21 mouse cellular contexts compared by ENCODE assay signal in the genomic region with DNA sequence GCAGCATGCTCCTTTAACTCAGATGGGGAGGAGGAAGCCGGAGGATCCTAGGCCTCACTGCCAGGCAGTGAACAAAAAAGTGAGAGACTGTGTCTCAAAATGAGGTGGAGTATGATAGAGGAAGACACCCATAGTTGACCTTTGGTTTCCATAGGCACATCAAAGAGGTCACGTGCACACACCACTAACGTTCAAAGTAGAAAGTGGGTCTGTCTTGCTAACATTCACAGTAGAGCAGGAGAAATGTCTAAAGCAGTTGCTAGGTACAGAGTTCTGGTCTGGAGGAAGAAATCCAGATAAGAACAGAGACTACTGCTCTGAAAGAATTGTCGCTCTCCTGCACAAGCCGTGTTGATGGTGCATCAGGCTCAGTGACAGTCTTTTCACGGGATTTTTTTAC. TPM values are rescaled to one million over a fixed set of nuclear protein-coding genes. Genes with fewer than 3 reads are reported as not detected.
DNase-seq lines count a peak whose midpoint lies in the region; ATAC-seq and TF ChIP-seq lines count a peak whose summit lies in the region.
"Had no signal": no experiment of that assay in that cellular context is flagged by ENCODE, and none has a peak within 500 bp of the region (broad histone marks: within the 10 kb centered on the region; RNA-seq: fewer than 3 reads in every experiment).

No protein-coding gene starts in this region.

- TF ChIP-seq CTCF in gastrocnemius, adult 2 months (IDR thresholded peaks at IDR 0.05) = no peak

- H3K27me3 ChIP-seq in kidney, embryonic 16.5 days (ENCODE audit: insufficient read depth, low read length) = no peaks in the 10 kb centered on the region
- no peaks in the 10 kb centered on the region for H3K27me3 ChIP-seq in forebrain, embryonic 12.5 days
- H3K27me3 ChIP-seq: embryonic facial prominence, embryonic 13.5 days; forebrain, embryonic 13.5 days; hindbrain, embryonic 12.5 days; intestine, embryonic 15.5 days had no signal

- H3K9me3 ChIP-seq in kidney, embryonic 16.5 days (ENCODE audit: low read length) = no peaks in the 10 kb centered on the region
- H3K9me3 ChIP-seq in forebrain, embryonic 12.5 days = no peaks in the 10 kb centered on the region
- H3K9me3 ChIP-seq: embryonic facial prominence, embryonic 13.5 days; forebrain, embryonic 13.5 days; G1E; hindbrain, embryonic 12.5 days; intestine, embryonic 15.5 days had no signal

- H3K4me3 ChIP-seq in gastrocnemius, adult 2 months = no peak overlapping the region
- H3K4me3 ChIP-seq in kidney, embryonic 16.5 days (ENCODE audit: low read length) = no peak overlapping the region
- no peak overlapping the region for H3K4me3 ChIP-seq in forebrain, embryonic 12.5 days (replicated peaks)
- H3K4me3 ChIP-seq: embryonic facial prominence, embryonic 13.5 days; forebrain, embryonic 13.5 days; hindbrain, embryonic 12.5 days; intestine, embryonic 15.5 days had no signal

- no peak overlapping the region for H3K4me2 ChIP-seq in kidney, embryonic 16.5 days (replicated peaks; ENCODE audit: low read depth, low read length)
- no peak overlapping the region for H3K4me2 ChIP-seq in forebrain, embryonic 12.5 days
- H3K4me2 ChIP-seq: embryonic facial prominence, embryonic 13.5 days; forebrain, embryonic 13.5 days; hindbrain, embryonic 12.5 days; intestine, embryonic 15.5 days had no signal

- no peak overlapping the region for H3K9ac ChIP-seq in kidney, embryonic 16.5 days (replicated peaks; ENCODE audit: low read length)
- no peak overlapping the region for H3K9ac ChIP-seq in forebrain, embryonic 12.5 days
- H3K9ac ChIP-seq: embryonic facial prominence, embryonic 13.5 days; forebrain, postnatal 0 days; hindbrain, embryonic 12.5 days; intestine, embryonic 15.5 days had no signal

- H3K4me1 ChIP-seq in kidney, embryonic 16.5 days (ENCODE audit: insufficient read depth, low read length) = peaks cover 10% of the 10 kb centered on the region
- H3K4me1 ChIP-seq in forebrain, embryonic 12.5 days = peaks cover 8% of the 10 kb centered on the region; the same call in 1 of the 2 replicates

- H3K36me3 ChIP-seq in kidney, embryonic 16.5 days (ENCODE audit: insufficient read depth, low read length) = no peaks in the 10 kb centered on the region
- H3K36me3 ChIP-seq in forebrain, embryonic 12.5 days (replicated peaks) = no peaks in the 10 kb centered on the region
- H3K36me3 ChIP-seq: embryonic facial prominence, embryonic 13.5 days; hindbrain, embryonic 12.5 days; intestine, embryonic 15.5 days had no signal

- ATAC-seq in kidney, embryonic 16.5 days (ENCODE audit: low FRiP score, low TSS enrichment) = no peak
- ATAC-seq in inflammation-experienced regulatory T-cells, adult 6 months = peak; percentile 38
- ATAC-seq in monocyte, adult 5-6 weeks (replicated peaks; ENCODE audit: insufficient number of reproducible peaks, low FRiP score, low TSS enrichment, poor library complexity, severe bottlenecking) = no peak
- ATAC-seq in forebrain, embryonic 12.5 days (ENCODE audit: low FRiP score) = no peak
- ATAC-seq: forebrain, embryonic 13.5 days; forebrain, postnatal 0 days; intestine, embryonic 15.5 days had no signal

- 65% methylated on average over 6 of the region's 6 CpGs for WGBS in kidney, embryonic 16.5 days
- 87% methylated on average over 6 of the region's 6 CpGs for WGBS in forebrain, embryonic 12.5 days

- H3K27ac ChIP-seq in gastrocnemius, adult 2 months = peak overlapping the region; percentile 100; the same call in 1 of the 2 replicates
- 0 out of 2 replicates have a peak overlapping the region, but pooled peaks have one; percentile 43 for H3K27ac ChIP-seq in kidney, embryonic 16.5 days (ENCODE audit: low read length)
- H3K27ac ChIP-seq in forebrain, embryonic 12.5 days = no peak overlapping the region
- H3K27ac ChIP-seq: forebrain, embryonic 13.5 days; hindbrain, embryonic 12.5 days; intestine, embryonic 15.5 days had no signal

- intact Hi-C loops in gastrocnemius, adult 2 months (cut with DNase I) = loop anchor here (5.0 kb wide), 1 partner anchor 40 kb away; no protein-coding TSS in a partner anchor
- intact Hi-C loops in gastrocnemius, postnatal 36 days (cut with DNase I) = loop anchor here (5.0 kb wide), 1 partner anchor 35 kb away; no protein-coding TSS in a partner anchor

- no peak for DNase-seq in gastrocnemius, adult 2 months
- no peak for DNase-seq in gastrocnemius, postnatal 36 days
- DNase-seq in kidney, postnatal 36 days = no peak
- peak; percentile 45 for DNase-seq in CD4-positive, CD25-positive, alpha-beta regulatory T cell, adult 2 months (ENCODE audit: low read depth, low spot score)
- DNase-seq: adrenal gland, postnatal 10 days; B cell, adult 2 months; cerebellum, adult 11-12 months; cerebellum, adult 9-10 months; cerebellum, postnatal 25 days; forebrain, postnatal 0 days; heart, postnatal 10 days; heart, postnatal 4 days had no signal

RNA-seq across cellular contexts. Expression of gene Tnrc6b, which starts 10.7 kb away (rescaled TPM):
- 10 to 100 TPM; 48.5 to 55.6 TPM for total RNA-seq in gastrocnemius, adult 2 months (2021)
- total RNA-seq in gastrocnemius, postnatal 36 days (2021) = 10 to 100 TPM; 38.3 to 51.1 TPM
- 27.4 and 33.9 TPM in 2 replicates for polyA plus RNA-seq in kidney, embryonic 16.5 days (2015; fragmentation: Nextera tagmentation; extraction: Ambion mirVana)
- 10 to 100 TPM; 37.5 to 60.3 (median 51.2) TPM for polyA plus RNA-seq in inflammation-experienced regulatory T-cells, adult 6 months (2017; shearing (Covaris generic))
- total RNA-seq in monocyte, adult 5-6 weeks (2017) = 42.3 to 110 TPM (median 48.2 TPM) in 3 replicates
- 54.3 and 62.5 TPM in 2 replicates for polyA plus RNA-seq in forebrain, embryonic 12.5 days (2016; fragmentation: Nextera tagmentation; extraction: Ambion mirVana)

RNA-seq across cellular contexts. Expression of gene Fam83f, which starts 50.2 kb away (rescaled TPM):
- under 1 TPM in 1 of 2 experiments, not detected in 1; 0.10 TPM for total RNA-seq in gastrocnemius, adult 2 months (2021)
- total RNA-seq in gastrocnemius, postnatal 36 days (2021) = under 1 TPM; 0.20 to 0.22 TPM
- polyA plus RNA-seq in kidney, embryonic 16.5 days (2015; fragmentation: Nextera tagmentation; extraction: Ambion mirVana) = 5.4 and 6.3 TPM in 2 replicates
- not detected for polyA plus RNA-seq in inflammation-experienced regulatory T-cells, adult 6 months (2017; shearing (Covaris generic))
- total RNA-seq in monocyte, adult 5-6 weeks (2017) = 0.10 to 0.57 TPM in 2 of 3 replicates, not detected in the other
- 0.47 and 0.54 TPM in 2 replicates for polyA plus RNA-seq in forebrain, embryonic 12.5 days (2016; fragmentation: Nextera tagmentation; extraction: Ambion mirVana)
- polyA plus RNA-seq: forebrain, embryonic 13.5 days; G1E had no signal
